Mouse (Mus musculus) lung, postnatal 0 days (tissue): ENCODE measurements at regions not wholly inside any gene's neighbourhood (a gene's known extent, or its start where the extent isn't known, plus 50 kb on each side); places are given as distances from the start of the nearest gene placed in this dataset.

Experiments used
- CTCF ChIP-seq: IDR thresholded peaks from 2 replicates; pipeline ENCODE4 v1.5.1; 2016; ENCODE audit warnings: antibody characterized with exemption, mild to moderate bottlenecking
- EP300 ChIP-seq: IDR thresholded peaks from 2 replicates; pipeline ENCODE4 v1.6.1; 2016; ENCODE audit warnings: antibody characterized with exemption, mild to moderate bottlenecking, control low read depth

DNA sequence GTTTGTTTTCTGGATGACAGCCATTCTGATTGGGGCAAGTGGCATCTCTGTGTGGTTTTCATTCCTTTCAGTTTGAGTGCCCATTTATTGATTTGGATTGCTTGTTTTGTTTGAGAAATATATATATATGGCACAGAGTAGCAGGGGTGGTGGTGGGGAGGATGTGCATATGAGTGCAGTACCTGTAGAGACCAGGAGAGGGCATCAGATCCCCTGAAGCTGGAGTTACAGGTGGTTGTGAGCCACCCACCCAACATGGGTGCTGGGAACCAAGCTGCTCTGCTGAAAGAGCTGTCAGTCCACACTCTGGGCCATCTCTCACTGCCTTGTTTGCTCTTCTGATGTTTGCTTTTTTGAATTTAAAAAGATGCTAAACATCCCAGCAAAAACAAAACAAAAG lies 216.7 kb downstream of the Uaca start:
- TF ChIP-seq CTCF (peak; percentile 37), EP300 (no peak)
